Mouse (Mus musculus) lung, embryonic 16.5 days (tissue): ENCODE measurements around the gene Gpam. TPM values are rescaled to one million over a fixed set of nuclear protein-coding genes. Genes with fewer than 3 reads are reported as not detected.

Source experiments
- ATAC-seq: fragments of 200-750 bp; cut with Nextera tagmentation; 2 replicates; pipeline ENCODE4 v1.8.0; 2017; ENCODE audit warnings: low read depth, mild to moderate bottlenecking, moderate library complexity
- H3K27ac ChIP-seq: fragments of 300-500 bp; sonication (generic); 2 replicates; pipeline ENCODE4 v1.5.1; 2014; ENCODE audit warnings: mild to moderate bottlenecking, control low read depth, low read length
- H3K27me3 ChIP-seq: fragments of 300-500 bp; sonication (generic); 2 replicates; pipeline ENCODE4 v1.6.1; 2014; ENCODE audit warnings: low read depth, low read length, mixed read lengths; ENCODE audit not compliant: control insufficient read depth, insufficient read depth
- H3K36me3 ChIP-seq: fragments of 300-500 bp; sonication (generic); 2 replicates; pipeline ENCODE4 v1.6.1; 2014; ENCODE audit warnings: low read length; ENCODE audit not compliant: control insufficient read depth, insufficient read depth
- H3K4me1 ChIP-seq: fragments of 300-500 bp; sonication (generic); replicated peaks from 2 replicates; pipeline ENCODE4 v1.6.1; 2014; ENCODE audit warnings: low read length, mixed read lengths; ENCODE audit not compliant: control insufficient read depth, insufficient read depth
- H3K4me2 ChIP-seq: fragments of 300-500 bp; sonication (generic); 2 replicates; pipeline ENCODE4 v1.6.1; 2014; ENCODE audit warnings: low read depth, low read length, control low read depth
- H3K4me3 ChIP-seq: fragments of 300-500 bp; sonication (generic); 2 replicates; pipeline ENCODE4 v1.5.1; 2014; ENCODE audit warnings: mild to moderate bottlenecking, low read length, control low read depth
- H3K9ac ChIP-seq: fragments of 300-500 bp; sonication (generic); 2 replicates; pipeline ENCODE4 v1.6.1; 2014; ENCODE audit warnings: low read length, control low read depth
- H3K9me3 ChIP-seq: fragments of 300-500 bp; sonication (generic); 2 replicates; pipeline ENCODE4 v1.6.1; 2016; ENCODE audit warnings: low read length; ENCODE audit not compliant: control insufficient read depth
- WGBS: fragments of 180-500 bp; shearing (Covaris S2); extraction: QIAGEN DNeasy Blood & Tissue Kit; methylation state at CpG from one replicate; pipeline ENCODE4 v1.1.7; 2014; 5-methylcytosine and 5-hydroxymethylcytosine counted together
- polyA plus RNA-seq: library from polyadenylated mRNA; unstranded; fragments of >200 nt; fragmentation: Nextera tagmentation; extraction: Ambion mirVana; gene quantifications from 2 replicates; pipeline ENCODE4 v1.2.1, GENCODE M21; 2015

Gene Gpam
- polyA plus RNA-seq, 1 experiment from 2014 or later: 37.7 TPM

GRCm38 (mm10) chr19:55117991-55118390 lies 9.0 kb downstream of the Gpam start:
- H3K4me3 ChIP-seq: no peak overlapping the region
- ATAC-seq: no peak
- no peaks in the 10 kb centered on the region for H3K36me3 ChIP-seq
- H3K27me3 ChIP-seq: no peaks in the 10 kb centered on the region
- no peak overlapping the region for H3K4me2 ChIP-seq
- no peak overlapping the region for H3K27ac ChIP-seq
- H3K9me3 ChIP-seq: no peaks in the 10 kb centered on the region
- 75% methylated on average over 3 of the region's 3 CpGs for WGBS
- H3K9ac ChIP-seq: no peak overlapping the region
- peaks cover 8% of the 10 kb centered on the region; the same call in 1 of the 2 replicates for H3K4me1 ChIP-seq

- WGBS: 46% methylated on average over 6 of the region's 6 CpGs
- peaks cover 3% of the 10 kb centered on the region; the same call in 1 of the 2 replicates for H3K4me1 ChIP-seq
These were observed 9.8 kb downstream of the Gpam start for GRCm38 (mm10) chr19:55117059-55117815.

GRCm38 (mm10) chr19:55115532-55115931 lies 11.5 kb downstream of the Gpam start:
- H3K9ac ChIP-seq: no peak overlapping the region
- no peaks in the 10 kb centered on the region for H3K27me3 ChIP-seq
- no peak for ATAC-seq
- H3K4me3 ChIP-seq: no peak overlapping the region
- no peak overlapping the region for H3K4me2 ChIP-seq
- WGBS: 73% methylated on average over 4 of the region's 4 CpGs
- H3K4me1 ChIP-seq: peaks cover 3% of the 10 kb centered on the region; the same call in 1 of the 2 replicates
- H3K36me3 ChIP-seq: no peaks in the 10 kb centered on the region
- H3K27ac ChIP-seq: no peak overlapping the region
- no peaks in the 10 kb centered on the region for H3K9me3 ChIP-seq

More at GRCm38 (mm10) chr19:55117059-55117815, 9.8 kb downstream of the Gpam start:
- no peaks in the 10 kb centered on the region for H3K36me3 ChIP-seq
- H3K27me3 ChIP-seq: no peaks in the 10 kb centered on the region
- no peaks in the 10 kb centered on the region for H3K9me3 ChIP-seq
- H3K4me3 ChIP-seq: no peak overlapping the region
- H3K27ac ChIP-seq: no peak overlapping the region
- ATAC-seq: no peak
- no peak overlapping the region for H3K4me2 ChIP-seq
- H3K9ac ChIP-seq: no peak overlapping the region

- Histone ChIP-seq H3K4me2 (no peak overlapping the region), H3K27me3 (no peaks in the 10 kb centered on the region), H3K36me3 (no peaks in the 10 kb centered on the region), H3K9me3 (no peaks in the 10 kb centered on the region), H3K9ac (no peak overlapping the region), H3K4me1 (peaks cover 3% of the 10 kb centered on the region; the same call in 1 of the 2 replicates), H3K4me3 (no peak overlapping the region), H3K27ac (no peak overlapping the region)
- ATAC-seq: no peak
- WGBS: 86% methylated on average over 5 of the region's 5 CpGs
These were observed 12.1 kb downstream of the Gpam start for GRCm38 (mm10) chr19:55114825-55115395.

GRCm38 (mm10) chr19:55107896-55108295 lies 19.1 kb downstream of the Gpam start:
- Histone ChIP-seq H3K4me1 (peaks cover 7% of the 10 kb centered on the region), H3K9me3 (no peaks in the 10 kb centered on the region), H3K4me2 (no peak overlapping the region), H3K9ac (no peak overlapping the region), H3K27me3 (no peaks in the 10 kb centered on the region), H3K36me3 (no peaks in the 10 kb centered on the region), H3K27ac (no peak overlapping the region), H3K4me3 (no peak overlapping the region)
- ATAC-seq: no peak
- 18% methylated on average over 3 of the region's 3 CpGs for WGBS

GRCm38 (mm10) chr19:55105969-55106368 lies 21.1 kb downstream of the Gpam start:
- H3K27ac ChIP-seq: no peak overlapping the region
- H3K4me2 ChIP-seq: no peak overlapping the region
- no peaks in the 10 kb centered on the region for H3K27me3 ChIP-seq
- H3K9me3 ChIP-seq: no peaks in the 10 kb centered on the region
- H3K4me1 ChIP-seq: peaks cover 7% of the 10 kb centered on the region
- WGBS: 69% methylated on average over 3 of the region's 3 CpGs
- no peak overlapping the region for H3K4me3 ChIP-seq
- no peak for ATAC-seq
- H3K9ac ChIP-seq: no peak overlapping the region
- H3K36me3 ChIP-seq: no peaks in the 10 kb centered on the region

GRCm38 (mm10) chr19:55103081-55103830 lies 23.8 kb downstream of the Gpam start:
- H3K27ac ChIP-seq: peak overlapping the region; percentile 88
- ATAC-seq: peak; percentile 58

GRCm38 (mm10) chr19:55101659-55102058 lies 25.4 kb downstream of the Gpam start:
- no peaks in the 10 kb centered on the region for H3K27me3 ChIP-seq
- no peak overlapping the region for H3K9ac ChIP-seq
- H3K27ac ChIP-seq: no peak overlapping the region
- no peak for ATAC-seq
- H3K9me3 ChIP-seq: no peaks in the 10 kb centered on the region
- H3K4me1 ChIP-seq: peaks cover 18% of the 10 kb centered on the region
- H3K4me2 ChIP-seq: peak overlapping the region; percentile 58
- WGBS: 64% methylated on average over 4 of the region's 4 CpGs
- peak overlapping the region; percentile 35 for H3K4me3 ChIP-seq
- H3K36me3 ChIP-seq: no peaks in the 10 kb centered on the region

More at GRCm38 (mm10) chr19:55103081-55103830, 23.8 kb downstream of the Gpam start:
- H3K4me1 ChIP-seq: peaks cover 15% of the 10 kb centered on the region
- H3K9me3 ChIP-seq: no peaks in the 10 kb centered on the region
- peak overlapping the region; percentile 39 for H3K4me3 ChIP-seq
- 31% methylated on average over 11 of the region's 11 CpGs for WGBS
- no peaks in the 10 kb centered on the region for H3K27me3 ChIP-seq
- H3K36me3 ChIP-seq: no peaks in the 10 kb centered on the region
- peak overlapping the region; percentile 8; the same call in 1 of the 2 replicates for H3K9ac ChIP-seq
- peak overlapping the region; percentile 58 for H3K4me2 ChIP-seq
